Mouse (Mus musculus): ENCODE measurements around the gene Schip1.

DNA sequence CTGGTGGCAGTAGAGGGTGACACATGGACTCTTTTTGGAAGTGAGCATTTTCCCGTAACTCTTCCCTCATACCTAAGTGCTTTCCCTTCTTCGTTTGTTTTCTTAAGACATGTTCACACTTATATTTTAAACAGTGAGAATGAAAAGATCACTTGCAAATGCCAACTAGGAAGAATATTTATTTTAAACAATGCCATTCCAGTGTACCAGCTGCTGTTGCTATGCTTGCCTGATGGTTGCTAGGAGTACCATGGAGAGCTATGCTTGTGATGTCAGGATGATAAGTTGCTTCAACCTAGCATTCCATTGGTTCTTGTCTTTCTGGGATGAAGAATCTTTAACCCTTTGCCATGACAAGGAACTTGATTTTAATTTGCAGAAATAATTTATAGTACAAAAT lies 20.4 kb downstream of the Schip1 start:
- TF ChIP-seq CTCF (conservative IDR thresholded peaks at IDR 0.05; ENCODE audit: insufficient read depth, insufficient read length, low read depth, low read length) (no peak), POLR2A (IDR thresholded peaks at IDR 0.05; ENCODE audit: low read depth, low read length) (no peak)

Data from kidney, adult 2 months (tissue).